Mouse (Mus musculus) heart, embryonic 13.5 days (tissue): ENCODE data around the gene Gtf2a2. TPM values are rescaled to one million over a fixed set of nuclear protein-coding genes. Genes with fewer than 3 reads are reported as not detected.
A peak's percentile ranks its signal among the peaks of the same experiment; 100 is the strongest.

ENCODE experiments used
- ATAC-seq: fragments of 200-750 bp; cut with Nextera tagmentation; 2 replicates; pipeline ENCODE4 v1.8.0; 2017; ENCODE audit warnings: moderate TSS enrichment; ENCODE audit not compliant: insufficient number of reproducible peaks, low FRiP score, low TSS enrichment; ENCODE audit errors: extremely low read depth
- H3K27ac ChIP-seq: fragments of 300-500 bp; sonication (generic); replicated peaks from 2 replicates; pipeline ENCODE4 v1.5.1; 2015; ENCODE audit warnings: moderate library complexity, mild to moderate bottlenecking, inconsistent platforms
- H3K27me3 ChIP-seq: fragments of 300-500 bp; sonication (generic); replicated peaks from 2 replicates; pipeline ENCODE4 v1.6.1; 2015; ENCODE audit warnings: mild to moderate bottlenecking, inconsistent platforms
- H3K36me3 ChIP-seq: fragments of 300-500 bp; sonication (generic); 2 replicates; pipeline ENCODE4 v1.6.1; 2015; ENCODE audit warnings: mild to moderate bottlenecking, inconsistent platforms
- H3K4me1 ChIP-seq: fragments of 300-500 bp; sonication (generic); 2 replicates; pipeline ENCODE4 v1.6.1; 2015; ENCODE audit warnings: inconsistent platforms
- H3K4me2 ChIP-seq: fragments of 300-500 bp; sonication (generic); 2 replicates; pipeline ENCODE4 v1.6.1; 2015; ENCODE audit warnings: inconsistent platforms, mild to moderate bottlenecking, moderate library complexity
- H3K4me3 ChIP-seq: fragments of 300-500 bp; sonication (generic); 2 replicates; pipeline ENCODE4 v1.5.1; 2015; ENCODE audit warnings: moderate library complexity, mild to moderate bottlenecking, inconsistent platforms
- H3K9ac ChIP-seq: fragments of 300-500 bp; sonication (generic); 2 replicates; pipeline ENCODE4 v1.6.1; 2015; ENCODE audit warnings: inconsistent platforms, mild to moderate bottlenecking, moderate library complexity
- H3K9me3 ChIP-seq: fragments of 300-500 bp; sonication (generic); 2 replicates; pipeline ENCODE4 v1.6.1; 2016; ENCODE audit warnings: inconsistent platforms
- WGBS: fragments of 180-500 bp; shearing (Covaris S2); methylation state at CpG from one replicate; pipeline ENCODE4 v1.1.7; 2015; ENCODE audit warnings: mixed read lengths; 5-methylcytosine and 5-hydroxymethylcytosine counted together
- polyA plus RNA-seq: library from polyadenylated mRNA; unstranded; fragments of >200 nt; fragmentation: Nextera tagmentation; extraction: Ambion mirVana; gene quantifications from 2 replicates; pipeline ENCODE4 v1.2.1, GENCODE M21; 2015

Gene Gtf2a2
- polyA plus RNA-seq, 1 experiment from 2014 or later: 150 TPM

GRCm38 (mm10) chr9:70042137-70042536 lies 29.8 kb downstream of the Gtf2a2 start:
- H3K27me3 ChIP-seq: no peaks in the 10 kb centered on the region
- H3K36me3 ChIP-seq: no peaks in the 10 kb centered on the region
- 81% methylated on average over 4 of the region's 4 CpGs for WGBS
- H3K4me2 ChIP-seq: no peak overlapping the region
- H3K9me3 ChIP-seq: no peaks in the 10 kb centered on the region
- H3K9ac ChIP-seq: no peak overlapping the region
- H3K4me1 ChIP-seq: peaks cover 8% of the 10 kb centered on the region
- ATAC-seq: no peak
- H3K27ac ChIP-seq: no peak overlapping the region
- no peak overlapping the region for H3K4me3 ChIP-seq

DNA sequence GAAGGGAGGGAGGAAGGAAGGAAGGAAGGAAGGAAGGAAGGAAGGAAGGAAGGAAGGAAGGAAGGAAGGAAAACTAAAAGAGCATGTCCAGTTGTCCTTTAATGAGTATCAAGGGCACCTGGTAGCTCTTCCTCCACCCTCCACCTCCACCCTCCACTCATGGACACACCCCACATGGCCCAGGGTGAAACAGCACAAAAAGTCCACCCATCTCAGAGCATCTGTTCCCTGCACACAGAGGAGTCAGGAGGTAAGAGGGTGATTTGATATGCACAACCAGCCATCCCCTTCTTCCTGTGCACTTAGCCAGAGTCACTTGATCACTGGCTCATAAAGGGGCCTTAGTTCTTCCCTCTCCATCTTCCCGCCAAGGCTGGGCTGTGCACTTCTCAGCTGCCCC lies 30.6 kb downstream of the Gtf2a2 start:
- Histone ChIP-seq H3K36me3 (no peaks in the 10 kb centered on the region), H3K27me3 (no peaks in the 10 kb centered on the region), H3K9me3 (no peaks in the 10 kb centered on the region), H3K4me1 (peaks cover 8% of the 10 kb centered on the region), H3K4me3 (no peak overlapping the region), H3K9ac (no peak overlapping the region), H3K27ac (no peak overlapping the region), H3K4me2 (no peak overlapping the region)
- WGBS: 75% methylated on average over 1 of the region's 1 CpGs
- no peak for ATAC-seq

GRCm38 (mm10) chr9:70044865-70045264 lies 32.5 kb downstream of the Gtf2a2 start:
- Histone ChIP-seq H3K4me2 (no peak overlapping the region), H3K27me3 (no peaks in the 10 kb centered on the region), H3K4me3 (no peak overlapping the region), H3K9ac (no peak overlapping the region), H3K4me1 (peaks cover 24% of the 10 kb centered on the region), H3K9me3 (no peaks in the 10 kb centered on the region), H3K27ac (no peak overlapping the region), H3K36me3 (no peaks in the 10 kb centered on the region)
- ATAC-seq: no peak
- 55% methylated on average over 2 of the region's 2 CpGs for WGBS

DNA sequence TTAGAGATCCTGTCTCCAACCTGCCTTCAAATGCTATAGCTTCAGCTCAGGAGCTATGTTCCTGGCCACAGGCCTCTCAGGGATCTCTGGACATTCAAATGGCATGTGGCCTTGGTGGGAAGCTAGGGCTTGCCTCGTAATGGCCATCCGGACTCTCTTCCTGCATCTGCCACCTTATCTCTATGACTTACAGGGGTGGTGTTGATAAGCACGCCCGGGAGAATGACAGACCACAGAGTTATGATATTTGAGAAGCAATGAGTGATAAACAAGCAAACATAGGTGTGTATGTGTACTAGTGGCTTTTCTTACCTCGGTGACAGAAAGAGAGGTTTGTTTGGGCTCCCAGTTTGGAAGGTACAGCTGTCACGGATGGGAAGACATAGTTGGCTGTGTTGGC lies 33.9 kb downstream of the Gtf2a2 start:
- Histone ChIP-seq H3K4me2 (no peak overlapping the region), H3K9ac (no peak overlapping the region), H3K27me3 (no peaks in the 10 kb centered on the region), H3K9me3 (no peaks in the 10 kb centered on the region), H3K4me3 (no peak overlapping the region), H3K36me3 (no peaks in the 10 kb centered on the region), H3K27ac (no peak overlapping the region), H3K4me1 (peaks cover 27% of the 10 kb centered on the region)
- no peak for ATAC-seq
- 36% methylated on average over 6 of the region's 6 CpGs for WGBS

DNA sequence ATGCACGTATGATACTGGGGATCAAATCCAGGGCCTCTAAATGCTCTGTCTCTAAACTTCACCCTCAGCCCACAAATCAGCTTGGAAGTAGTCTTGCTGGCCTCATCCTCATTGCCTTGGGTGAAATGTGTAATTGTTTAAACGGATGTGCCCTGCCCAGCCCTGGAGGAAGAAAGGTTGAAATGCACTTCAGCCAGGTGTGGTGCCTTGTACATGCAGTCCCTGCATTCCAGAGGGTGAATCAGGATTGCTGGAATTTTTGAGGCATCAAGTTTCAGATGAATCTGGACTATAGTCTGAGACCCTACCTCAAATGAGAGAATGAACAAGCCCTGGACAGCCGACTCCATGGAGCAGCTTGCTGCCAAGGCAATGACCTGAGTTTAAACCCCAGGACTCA lies 35.5 kb downstream of the Gtf2a2 start:
- H3K9ac ChIP-seq: no peak overlapping the region
- no peak for ATAC-seq
- no peak overlapping the region for H3K27ac ChIP-seq
- H3K9me3 ChIP-seq: no peaks in the 10 kb centered on the region
- peaks cover 27% of the 10 kb centered on the region for H3K4me1 ChIP-seq
- H3K4me3 ChIP-seq: no peak overlapping the region
- H3K4me2 ChIP-seq: no peak overlapping the region
- no peaks in the 10 kb centered on the region for H3K27me3 ChIP-seq
- no peaks in the 10 kb centered on the region for H3K36me3 ChIP-seq
- 64% methylated on average over 3 of the region's 3 CpGs for WGBS

- Histone ChIP-seq H3K4me2 (no peak overlapping the region), H3K27me3 (no peaks in the 10 kb centered on the region), H3K9ac (no peak overlapping the region), H3K36me3 (no peaks in the 10 kb centered on the region), H3K4me3 (no peak overlapping the region), H3K27ac (no peak overlapping the region), H3K4me1 (peaks cover 27% of the 10 kb centered on the region), H3K9me3 (no peaks in the 10 kb centered on the region)
- 49% methylated on average over 5 of the region's 5 CpGs for WGBS
- ATAC-seq: no peak
These were observed 35.9 kb downstream of the Gtf2a2 start for GRCm38 (mm10) chr9:70048280-70048679.

GRCm38 (mm10) chr9:70048751-70049415 lies 36.5 kb downstream of the Gtf2a2 start:
- H3K4me3 ChIP-seq: no peak overlapping the region
- H3K4me2 ChIP-seq: no peak overlapping the region
- no peaks in the 10 kb centered on the region for H3K27me3 ChIP-seq
- H3K36me3 ChIP-seq: no peaks in the 10 kb centered on the region
- no peaks in the 10 kb centered on the region for H3K9me3 ChIP-seq
- no peak for ATAC-seq
- peak overlapping the region; percentile 68 for H3K27ac ChIP-seq
- 53% methylated on average over 6 of the region's 6 CpGs for WGBS
- peaks cover 27% of the 10 kb centered on the region for H3K4me1 ChIP-seq
- H3K9ac ChIP-seq: peak overlapping the region; percentile 19; the same call in 1 of the 2 replicates

DNA sequence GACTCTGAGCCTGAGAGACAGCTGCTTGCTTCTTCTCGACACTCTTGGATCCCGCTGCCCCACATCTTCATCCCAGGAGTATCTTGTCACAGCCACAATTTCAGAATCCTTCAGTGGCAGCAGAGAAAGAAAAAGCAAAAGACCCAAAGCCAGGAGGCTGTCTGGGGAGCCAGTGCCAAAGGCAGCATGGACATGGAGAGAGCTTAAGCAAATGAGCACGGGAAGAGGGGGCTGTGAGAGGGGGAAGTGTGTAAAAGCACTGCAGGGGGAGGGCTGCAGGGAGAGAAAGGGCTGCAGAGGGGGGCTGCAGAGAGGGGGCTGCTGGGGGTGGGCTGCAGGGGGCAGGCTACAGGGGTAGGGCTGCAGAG lies 37.0 kb downstream of the Gtf2a2 start:
- H3K27ac ChIP-seq: peak overlapping the region; percentile 68

DNA sequence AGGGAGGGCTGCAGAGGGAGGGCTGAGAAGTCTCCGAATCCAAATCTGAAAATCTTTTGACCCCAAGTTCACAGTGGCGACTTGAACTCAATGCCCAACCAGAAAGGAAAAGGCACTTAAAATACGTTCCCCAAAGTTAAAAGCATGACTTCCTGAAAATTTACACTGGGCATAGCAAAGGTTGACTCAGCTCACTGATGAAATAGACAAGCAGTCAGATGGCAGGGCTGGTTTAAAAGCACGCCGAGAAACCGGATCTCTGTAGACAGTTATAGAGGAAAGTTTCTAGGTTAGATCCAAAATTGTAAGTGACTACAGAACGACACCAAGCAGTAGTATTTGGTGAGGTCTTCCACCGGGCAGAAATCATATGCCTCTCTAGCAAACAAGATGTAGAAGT lies 37.5 kb downstream of the Gtf2a2 start:
- peak overlapping the region; percentile 68; the same call in 1 of the 2 replicates for H3K27ac ChIP-seq
- no peaks in the 10 kb centered on the region for H3K9me3 ChIP-seq
- no peaks in the 10 kb centered on the region for H3K27me3 ChIP-seq
- peaks cover 27% of the 10 kb centered on the region for H3K4me1 ChIP-seq
- no peak overlapping the region for H3K4me3 ChIP-seq
- WGBS: 39% methylated on average over 8 of the region's 8 CpGs
- H3K36me3 ChIP-seq: no peaks in the 10 kb centered on the region
- H3K9ac ChIP-seq: no peak overlapping the region
- H3K4me2 ChIP-seq: no peak overlapping the region
- no peak for ATAC-seq

More for the DNA sequence above, 37.0 kb downstream of the Gtf2a2 start:
- H3K4me1 ChIP-seq: peaks cover 27% of the 10 kb centered on the region
- H3K27me3 ChIP-seq: no peaks in the 10 kb centered on the region
- H3K4me3 ChIP-seq: no peak overlapping the region
- H3K36me3 ChIP-seq: no peaks in the 10 kb centered on the region
- WGBS: 26% methylated on average over 3 of the region's 3 CpGs
- H3K9ac ChIP-seq: peak overlapping the region; percentile 19; the same call in 1 of the 2 replicates
- no peaks in the 10 kb centered on the region for H3K9me3 ChIP-seq
- H3K4me2 ChIP-seq: no peak overlapping the region
- ATAC-seq: no peak

DNA sequence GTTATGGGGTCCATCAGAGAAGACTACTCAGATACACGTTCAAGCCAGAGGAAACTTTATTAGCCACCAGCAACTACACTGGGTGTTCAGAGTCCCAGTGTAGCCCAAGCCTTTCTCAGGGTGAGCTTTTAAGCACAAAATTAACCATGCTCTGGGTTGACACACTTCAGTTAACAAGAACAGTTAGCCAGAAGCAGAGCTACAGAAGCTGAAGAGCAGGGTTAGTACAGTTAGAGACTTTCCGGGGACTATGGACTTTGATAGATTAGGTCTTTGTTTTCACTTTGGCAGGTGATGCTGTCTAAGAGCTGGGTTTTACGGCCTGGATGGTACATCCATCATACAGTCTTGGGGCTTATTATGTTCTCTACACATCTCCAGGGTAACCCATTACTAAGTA lies 40.4 kb downstream of the Gtf2a2 start:
- no peak for ATAC-seq
- no peak overlapping the region for H3K27ac ChIP-seq
- no peaks in the 10 kb centered on the region for H3K9me3 ChIP-seq
- H3K27me3 ChIP-seq: no peaks in the 10 kb centered on the region
- H3K4me3 ChIP-seq: no peak overlapping the region
- H3K4me2 ChIP-seq: no peak overlapping the region
- H3K9ac ChIP-seq: no peak overlapping the region
- H3K4me1 ChIP-seq: peaks cover 19% of the 10 kb centered on the region
- WGBS: 74% methylated on average over 3 of the region's 3 CpGs
- no peaks in the 10 kb centered on the region for H3K36me3 ChIP-seq

- WGBS: 39% methylated on average over 3 of the region's 3 CpGs
- Histone ChIP-seq H3K4me1 (peaks cover 17% of the 10 kb centered on the region), H3K36me3 (no peaks in the 10 kb centered on the region), H3K27me3 (no peaks in the 10 kb centered on the region), H3K4me2 (no peak overlapping the region), H3K9me3 (no peaks in the 10 kb centered on the region), H3K27ac (no peak overlapping the region), H3K4me3 (no peak overlapping the region), H3K9ac (no peak overlapping the region)
- ATAC-seq: no peak; the same call in 1 of the 2 replicates
These were observed 41.1 kb downstream of the Gtf2a2 start for GRCm38 (mm10) chr9:70053411-70053810.

GRCm38 (mm10) chr9:70062012-70062411 lies 49.7 kb downstream of the Gtf2a2 start:
- WGBS: 74% methylated on average over 3 of the region's 3 CpGs
- Histone ChIP-seq H3K27me3 (no peaks in the 10 kb centered on the region), H3K27ac (no peak overlapping the region), H3K4me3 (no peak overlapping the region), H3K4me1 (no peaks in the 10 kb centered on the region), H3K9me3 (no peaks in the 10 kb centered on the region), H3K36me3 (no peaks in the 10 kb centered on the region), H3K4me2 (no peak overlapping the region), H3K9ac (no peak overlapping the region)
- no peak for ATAC-seq
